Mouse (Mus musculus) olfactory bulb, adult 2 months (tissue): ENCODE measurements at regions not wholly inside any gene's neighbourhood (a gene's known extent, or its start where the extent isn't known, plus 50 kb on each side); places are given as distances from the start of the nearest gene placed in this dataset.

Experiments used
- H3K27ac ChIP-seq: fragments of 200-500 bp; 2 replicates; pipeline ENCODE4 v1.5.1; 2012; ENCODE audit warnings: low read depth, low read length; ENCODE audit not compliant: insufficient read depth
- H3K4me1 ChIP-seq: fragments of 200-500 bp; 2 replicates; pipeline ENCODE4 v1.6.1; 2012; ENCODE audit warnings: low read length; ENCODE audit not compliant: control insufficient read depth, insufficient read depth
- H3K4me3 ChIP-seq: fragments of 200-500 bp; 2 replicates; pipeline ENCODE4 v1.5.1; 2012; ENCODE audit warnings: mild to moderate bottlenecking, low read depth, low read length, moderate library complexity; ENCODE audit not compliant: insufficient read depth
- CTCF ChIP-seq: fragments of 200-500 bp; IDR thresholded peaks from 2 replicates; pipeline ENCODE4 v1.5.1; 2012; ENCODE audit warnings: low read depth, mild to moderate bottlenecking, low read length, moderate library complexity; ENCODE audit not compliant: insufficient read depth
- POLR2A ChIP-seq: fragments of 200-500 bp; IDR thresholded peaks from 2 replicates; pipeline ENCODE4 v1.6.1; 2012; ENCODE audit warnings: mild to moderate bottlenecking, low read depth, low read length, moderate library complexity; ENCODE audit not compliant: insufficient read depth
- WGBS: fragments of 180-500 bp; shearing (Covaris S2); methylation state at CpG from one replicate; pipeline ENCODE4 v1.1.7; 2018; 5-methylcytosine and 5-hydroxymethylcytosine counted together

GRCm38 (mm10) chr8:104037611-104038010 lies 63.8 kb upstream of the Cdh5 start:
- Histone ChIP-seq H3K4me1 (no peaks in the 10 kb centered on the region), H3K27ac (no peak overlapping the region), H3K4me3 (no peak overlapping the region)
- no peak for TF ChIP-seq CTCF
- TF ChIP-seq POLR2A: no peak
- WGBS: 64% methylated on average over 7 of the region's 7 CpGs

DNA sequence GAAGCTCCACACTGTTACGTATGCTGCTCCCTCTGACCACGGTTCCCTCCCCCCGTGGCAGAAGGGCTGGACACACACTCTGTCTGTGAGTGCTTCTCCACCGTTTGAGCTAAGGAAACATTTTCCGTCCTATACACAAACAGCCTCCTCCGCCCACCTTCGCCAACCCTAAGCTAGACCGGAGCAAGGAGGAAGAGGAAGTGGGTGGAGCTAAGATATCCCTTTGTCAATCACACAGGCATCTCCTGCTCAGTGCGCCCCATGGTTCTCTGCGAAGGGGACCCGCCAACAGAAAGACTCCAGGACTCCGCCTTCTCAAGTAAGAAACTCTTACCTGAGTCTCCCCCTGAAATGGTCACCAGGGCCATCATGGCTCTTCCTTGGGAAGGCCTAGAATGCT lies 61.9 kb upstream of the Cdh5 start:
- WGBS: 83% methylated on average over 12 of the region's 12 CpGs
- no peak for TF ChIP-seq CTCF
- no peak for TF ChIP-seq POLR2A

GRCm38 (mm10) chr8:104041522-104041921 lies 59.9 kb upstream of the Cdh5 start:
- WGBS: 71% methylated on average over 5 of the region's 5 CpGs
- Histone ChIP-seq H3K4me3 (no peak overlapping the region), H3K4me1 (peaks cover 5% of the 10 kb centered on the region; the same call in 1 of the 2 replicates), H3K27ac (no peak overlapping the region)
- no peak for TF ChIP-seq POLR2A
- TF ChIP-seq CTCF: no peak

More for the DNA sequence above, 61.9 kb upstream of the Cdh5 start:
- Histone ChIP-seq H3K4me3 (no peak overlapping the region), H3K27ac (no peak overlapping the region), H3K4me1 (no peaks in the 10 kb centered on the region)

- no peak for TF ChIP-seq CTCF
- no peak for TF ChIP-seq POLR2A
- peaks cover 5% of the 10 kb centered on the region; the same call in 1 of the 2 replicates for H3K4me1 ChIP-seq
- 44% methylated on average over 8 of the region's 8 CpGs for WGBS
- no peak overlapping the region for H3K27ac ChIP-seq
- no peak overlapping the region for H3K4me3 ChIP-seq
These were observed 59.0 kb upstream of the Cdh5 start for GRCm38 (mm10) chr8:104042434-104042833.

GRCm38 (mm10) chr8:104048037-104048436 lies 53.4 kb upstream of the Cdh5 start:
- Histone ChIP-seq H3K27ac (no peak overlapping the region), H3K4me1 (peaks cover 9% of the 10 kb centered on the region), H3K4me3 (no peak overlapping the region)
- 86% methylated on average over 5 of the region's 5 CpGs for WGBS
- no peak for TF ChIP-seq POLR2A
- no peak for TF ChIP-seq CTCF

- Histone ChIP-seq H3K27ac (no peak overlapping the region), H3K4me1 (peaks cover 9% of the 10 kb centered on the region), H3K4me3 (no peak overlapping the region)
- WGBS: 70% methylated on average over 6 of the region's 6 CpGs
- TF ChIP-seq CTCF (no peak), POLR2A (no peak)
These were observed 52.2 kb upstream of the Cdh5 start for GRCm38 (mm10) chr8:104049181-104049580.

DNA sequence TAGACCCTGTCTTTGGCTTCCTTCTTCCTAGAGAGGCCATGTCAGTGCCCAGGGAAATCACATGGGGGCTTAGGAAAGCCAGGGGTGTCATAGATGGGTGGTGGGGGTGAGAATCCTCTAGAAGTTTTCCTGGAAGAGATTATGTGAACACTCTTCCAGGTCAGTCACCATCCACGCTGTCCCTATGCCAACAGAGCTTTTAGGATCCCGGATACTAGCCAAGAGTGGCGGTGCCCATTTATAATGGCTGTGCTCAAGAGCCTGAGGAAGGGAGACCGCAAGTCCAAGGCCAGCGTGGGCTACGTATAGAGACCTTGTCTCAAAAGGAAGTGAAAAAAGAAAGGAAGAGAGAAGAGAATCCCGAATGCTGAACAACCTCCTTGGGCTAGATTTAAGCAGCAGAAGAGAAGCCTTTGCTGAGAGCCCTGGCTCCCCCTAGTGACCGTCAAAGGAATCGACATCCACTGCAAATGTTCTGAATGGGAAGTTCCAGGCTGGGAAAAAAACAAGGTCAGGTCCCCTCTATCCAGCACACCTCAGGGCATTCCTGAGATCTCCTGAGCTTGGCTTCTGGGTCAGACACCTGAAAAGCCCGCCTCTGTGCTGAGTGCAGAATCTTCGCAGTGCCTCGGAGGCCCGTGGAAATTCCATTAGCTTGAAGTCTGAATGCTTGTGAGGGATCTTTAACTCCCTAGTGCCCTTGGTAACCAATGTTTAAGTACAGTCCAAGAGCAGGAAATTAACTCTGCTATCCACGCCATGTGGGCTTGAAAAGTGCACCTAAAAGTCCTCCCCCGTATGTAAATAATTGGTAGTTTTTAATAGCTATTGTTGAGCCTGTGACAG lies 50.5 kb upstream of the Cdh5 start:
- 17% methylated on average over 15 of the region's 15 CpGs for WGBS
- Histone ChIP-seq H3K27ac (no peak overlapping the region), H3K4me1 (peaks cover 9% of the 10 kb centered on the region), H3K4me3 (0 out of 2 replicates have a peak overlapping the region, but pooled peaks have one; percentile 11)
- TF ChIP-seq POLR2A: no peak
- peak; percentile 51; the same call in 1 of the 2 replicates for TF ChIP-seq CTCF

DNA sequence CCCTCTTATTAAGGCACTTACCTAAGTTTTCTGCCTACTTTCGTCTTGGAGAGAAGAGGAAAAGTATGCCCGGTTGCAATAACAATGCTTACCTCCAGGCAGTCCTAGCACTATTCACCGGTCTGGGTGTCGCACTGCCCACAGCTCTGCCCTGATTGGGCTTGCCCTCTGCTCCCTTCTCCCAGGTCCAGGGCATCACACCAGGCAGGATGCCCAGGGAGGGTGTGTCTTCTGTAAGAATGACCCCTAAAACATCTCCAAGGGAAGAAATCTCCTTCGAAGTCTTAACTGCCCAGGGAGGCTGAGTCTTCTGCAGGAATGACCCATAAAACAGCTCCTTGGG lies 49.9 kb upstream of the Cdh5 start:
- TF ChIP-seq CTCF (no peak), POLR2A (no peak)
- 44% methylated on average over 5 of the region's 5 CpGs for WGBS
- Histone ChIP-seq H3K4me1 (peaks cover 4% of the 10 kb centered on the region; the same call in 1 of the 2 replicates), H3K4me3 (no peak overlapping the region), H3K27ac (no peak overlapping the region)
